Mouse (Mus musculus): ENCODE data around the gene Lamb3. TPM values are rescaled to one million over a fixed set of nuclear protein-coding genes. Genes with fewer than 3 reads are reported as not detected.

Lamb3 gene
- polyA plus RNA-seq, 1 experiment from 2014 or later, result 34.9 TPM

DNA sequence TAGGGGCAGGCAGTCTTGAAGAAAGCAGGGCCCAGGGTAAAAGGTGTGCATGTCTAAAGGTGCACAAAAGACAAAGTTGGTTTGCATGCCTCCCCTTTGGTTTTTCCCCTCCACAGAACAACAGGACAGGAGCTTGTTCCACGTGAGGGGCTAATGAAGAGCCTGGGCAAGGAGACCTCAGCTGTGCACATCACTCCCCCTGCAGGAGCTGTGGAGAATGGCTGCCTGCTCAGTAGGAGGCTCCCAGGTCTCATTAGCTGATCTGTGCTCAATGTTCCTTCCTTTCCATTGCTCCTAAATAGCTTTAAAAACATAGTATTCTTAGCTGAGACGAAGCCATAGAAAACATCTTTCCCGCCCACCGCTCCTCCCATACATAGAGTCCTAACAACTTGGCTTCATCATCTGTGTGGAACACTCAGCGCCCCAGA is 156.3 kb downstream of the Lamb3 start:
- no peak overlapping the region for H3K4me2 ChIP-seq (replicated peaks; ENCODE audit: low read depth)
- no peaks in the 10 kb centered on the region for H3K9me3 ChIP-seq (ENCODE audit: control insufficient read depth, low read length)
- no peak overlapping the region for H3K27ac ChIP-seq (replicated peaks)
- WGBS, result 68% methylated on average over 5 of the region's 5 CpGs
- H3K27me3 ChIP-seq (ENCODE audit: control insufficient read depth, insufficient read depth, low read length), result no peaks in the 10 kb centered on the region
- no peak overlapping the region for H3K4me3 ChIP-seq (ENCODE audit: low read depth, low read length)
- no peaks in the 10 kb centered on the region for H3K36me3 ChIP-seq (ENCODE audit: control insufficient read depth, insufficient read depth, low read length)
- ATAC-seq (ENCODE audit: low FRiP score, low TSS enrichment), result peak; percentile 34; the same call in 1 of the 2 replicates
- TF ChIP-seq EP300 (optimal IDR thresholded peaks at IDR 0.05) (no peak), CTCF (IDR thresholded peaks at IDR 0.05; ENCODE audit: low read depth) (peak; percentile 83)
- DNase-seq (ENCODE audit: low spot score), result peak; percentile 48
- no peak overlapping the region for H3K9ac ChIP-seq (ENCODE audit: low read length)
- H3K4me1 ChIP-seq (replicated peaks; ENCODE audit: control insufficient read depth, insufficient read depth), result no peaks in the 10 kb centered on the region

DNA sequence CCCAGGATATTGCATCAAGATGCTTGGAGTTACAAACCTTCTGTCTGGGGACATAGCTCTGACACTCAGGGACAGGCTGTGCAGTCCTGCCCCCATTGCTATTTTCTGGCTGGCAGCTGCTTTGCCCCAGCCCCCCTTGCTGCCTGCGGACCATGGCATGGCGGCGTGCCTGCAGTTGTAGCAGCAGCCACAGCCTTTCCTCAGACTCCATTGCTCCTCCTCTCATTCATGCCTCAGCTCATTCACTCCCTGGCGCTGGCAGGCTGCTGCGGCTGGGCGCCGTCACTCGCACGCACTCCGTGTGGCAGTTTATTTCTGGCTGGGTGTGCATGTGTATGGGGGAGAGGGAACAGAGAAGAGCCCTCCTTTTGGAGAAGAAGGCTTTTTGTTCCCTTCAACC is 160.6 kb downstream of the Lamb3 start:
- no peak overlapping the region for H3K9ac ChIP-seq (ENCODE audit: low read length)
- H3K9me3 ChIP-seq (ENCODE audit: control insufficient read depth, low read length), result no peaks in the 10 kb centered on the region
- TF ChIP-seq CTCF (IDR thresholded peaks at IDR 0.05; ENCODE audit: low read depth), result no peak
- no peak for TF ChIP-seq EP300 (optimal IDR thresholded peaks at IDR 0.05)
- DNase-seq (ENCODE audit: low spot score) (no peak), ATAC-seq (ENCODE audit: low FRiP score, low TSS enrichment) (no peak)
- no peak overlapping the region for H3K4me3 ChIP-seq (ENCODE audit: low read depth, low read length)
- no peaks in the 10 kb centered on the region for H3K36me3 ChIP-seq (ENCODE audit: control insufficient read depth, insufficient read depth, low read length)
- H3K27ac ChIP-seq (replicated peaks), result no peak overlapping the region
- WGBS, result 53% methylated on average over 10 of the region's 10 CpGs
- H3K4me1 ChIP-seq (replicated peaks; ENCODE audit: control insufficient read depth, insufficient read depth), result no peaks in the 10 kb centered on the region
- H3K27me3 ChIP-seq (ENCODE audit: control insufficient read depth, insufficient read depth, low read length), result no peaks in the 10 kb centered on the region
- no peak overlapping the region for H3K4me2 ChIP-seq (replicated peaks; ENCODE audit: low read depth)

DNA sequence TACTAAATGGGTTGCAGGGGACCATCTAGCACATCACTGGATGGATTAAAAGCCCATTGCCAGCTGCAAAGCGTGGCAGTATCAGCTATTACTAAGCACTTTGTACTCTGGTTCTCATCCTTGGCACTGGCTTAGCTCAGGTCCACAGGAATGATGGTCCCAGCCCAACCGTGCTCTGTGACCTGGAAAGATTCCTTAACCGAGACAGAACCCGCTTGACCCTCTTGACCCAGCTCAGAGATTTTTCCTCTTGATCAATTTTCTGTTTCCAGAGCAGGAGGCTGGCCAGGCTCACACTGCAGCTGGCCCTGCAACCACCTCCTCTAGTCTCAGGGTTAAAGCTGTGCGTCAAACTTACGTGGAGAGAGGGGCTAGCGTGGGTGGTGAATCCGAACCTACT is 161.6 kb downstream of the Lamb3 start:
- Histone ChIP-seq H3K27me3 (ENCODE audit: control insufficient read depth, insufficient read depth, low read length) (no peaks in the 10 kb centered on the region), H3K36me3 (ENCODE audit: control insufficient read depth, insufficient read depth, low read length) (no peaks in the 10 kb centered on the region), H3K4me2 (replicated peaks; ENCODE audit: low read depth) (peak overlapping the region; percentile 46), H3K9me3 (ENCODE audit: control insufficient read depth, low read length) (no peaks in the 10 kb centered on the region), H3K27ac (replicated peaks) (no peak overlapping the region), H3K9ac (ENCODE audit: low read length) (peak overlapping the region; percentile 32; the same call in 1 of the 2 replicates), H3K4me3 (ENCODE audit: low read depth, low read length) (no peak overlapping the region; the same call in 1 of the 2 replicates), H3K4me1 (replicated peaks; ENCODE audit: control insufficient read depth, insufficient read depth) (no peaks in the 10 kb centered on the region)
- 54% methylated on average over 8 of the region's 8 CpGs for WGBS
- ATAC-seq (ENCODE audit: low FRiP score, low TSS enrichment) (no peak), DNase-seq (ENCODE audit: low spot score) (no peak)
- no peak for TF ChIP-seq EP300 (optimal IDR thresholded peaks at IDR 0.05)
- no peak for TF ChIP-seq CTCF (IDR thresholded peaks at IDR 0.05; ENCODE audit: low read depth)

DNA sequence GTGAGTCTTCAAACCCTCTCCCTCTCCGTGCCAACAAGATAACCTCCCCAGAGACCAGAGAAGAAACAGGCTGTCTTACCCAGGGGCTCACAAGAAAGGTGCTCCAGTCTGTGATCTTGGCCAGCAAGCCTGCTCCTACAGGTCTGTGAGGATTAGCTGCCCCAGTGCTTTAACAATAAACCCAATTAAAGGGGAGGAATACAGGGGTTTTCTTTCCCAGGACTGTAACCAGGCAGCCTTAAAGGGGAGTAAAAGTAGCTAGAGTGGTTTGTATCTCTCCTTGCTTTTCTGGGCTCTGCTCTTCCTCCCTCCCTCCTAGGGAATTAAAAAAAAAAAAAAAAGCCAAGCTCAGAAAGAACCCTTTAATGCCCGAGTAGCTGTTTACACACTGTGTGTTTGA is 162.6 kb downstream of the Lamb3 start, which contains the start of gene Camk1g:
TSS of gene Camk1g (minus strand) at position 203 of the 400 bp plus-strand sequence.
- Histone ChIP-seq H3K4me1 (replicated peaks; ENCODE audit: control insufficient read depth, insufficient read depth) (no peaks in the 10 kb centered on the region), H3K36me3 (ENCODE audit: control insufficient read depth, insufficient read depth, low read length) (no peaks in the 10 kb centered on the region), H3K4me3 (ENCODE audit: low read depth, low read length) (peak within 1 kb of the TSS; percentile 37), H3K27me3 (ENCODE audit: control insufficient read depth, insufficient read depth, low read length) (no peaks in the 10 kb centered on the region), H3K9ac (ENCODE audit: low read length) (peak within 1 kb of the TSS; percentile 32), H3K4me2 (replicated peaks; ENCODE audit: low read depth) (peak within 1 kb of the TSS; percentile 46), H3K27ac (replicated peaks) (no peak within 1 kb of the TSS), H3K9me3 (ENCODE audit: control insufficient read depth, low read length) (no peaks in the 10 kb centered on the region)
- WGBS, result 7% methylated on average over 2 of the region's 2 CpGs
- no peak for TF ChIP-seq EP300 (optimal IDR thresholded peaks at IDR 0.05)
- TF ChIP-seq CTCF (IDR thresholded peaks at IDR 0.05; ENCODE audit: low read depth), result no peak
- DNase-seq (ENCODE audit: low spot score) (no peak), ATAC-seq (ENCODE audit: low FRiP score, low TSS enrichment) (peak; percentile 81)

DNA sequence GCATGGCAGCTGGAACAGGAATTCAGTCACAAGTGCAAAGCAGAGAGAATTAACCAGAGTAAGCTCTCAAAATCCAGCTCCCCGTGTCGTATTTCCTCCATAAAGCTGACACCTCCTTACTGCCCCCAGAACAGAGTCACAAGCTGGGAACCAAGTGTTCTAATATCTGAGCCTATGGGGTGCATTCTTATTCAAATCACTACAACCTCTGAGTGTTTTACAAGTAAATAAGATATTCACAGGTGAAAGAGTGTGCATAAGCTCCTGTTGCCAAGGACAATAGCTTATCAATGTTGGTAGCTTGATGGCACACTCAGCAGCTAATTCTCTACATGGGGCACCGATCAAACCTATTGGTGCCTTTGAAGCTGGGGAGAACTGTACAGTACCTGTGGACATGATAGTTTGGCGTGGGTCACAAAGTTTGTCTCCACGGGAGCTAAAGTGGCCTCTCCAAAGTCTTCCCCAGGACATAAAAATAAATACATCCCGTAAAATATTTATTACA is 166.5 kb downstream of the Lamb3 start:
- no peak overlapping the region for H3K9ac ChIP-seq (ENCODE audit: low read length)
- no peaks in the 10 kb centered on the region for H3K4me1 ChIP-seq (replicated peaks; ENCODE audit: control insufficient read depth, insufficient read depth)
- H3K27ac ChIP-seq (replicated peaks), result no peak overlapping the region
- H3K27me3 ChIP-seq (ENCODE audit: control insufficient read depth, insufficient read depth, low read length), result no peaks in the 10 kb centered on the region
- no peak overlapping the region for H3K4me2 ChIP-seq (replicated peaks; ENCODE audit: low read depth)
- 77% methylated on average over 6 of the region's 6 CpGs for WGBS
- no peaks in the 10 kb centered on the region for H3K9me3 ChIP-seq (ENCODE audit: control insufficient read depth, low read length)
- no peak for DNase-seq (ENCODE audit: low spot score)
- no peak for ATAC-seq (ENCODE audit: low FRiP score, low TSS enrichment)
- no peak overlapping the region for H3K4me3 ChIP-seq (ENCODE audit: low read depth, low read length)
- TF ChIP-seq EP300 (optimal IDR thresholded peaks at IDR 0.05) (no peak), CTCF (IDR thresholded peaks at IDR 0.05; ENCODE audit: low read depth) (no peak)
- no peaks in the 10 kb centered on the region for H3K36me3 ChIP-seq (ENCODE audit: control insufficient read depth, insufficient read depth, low read length)

DNA sequence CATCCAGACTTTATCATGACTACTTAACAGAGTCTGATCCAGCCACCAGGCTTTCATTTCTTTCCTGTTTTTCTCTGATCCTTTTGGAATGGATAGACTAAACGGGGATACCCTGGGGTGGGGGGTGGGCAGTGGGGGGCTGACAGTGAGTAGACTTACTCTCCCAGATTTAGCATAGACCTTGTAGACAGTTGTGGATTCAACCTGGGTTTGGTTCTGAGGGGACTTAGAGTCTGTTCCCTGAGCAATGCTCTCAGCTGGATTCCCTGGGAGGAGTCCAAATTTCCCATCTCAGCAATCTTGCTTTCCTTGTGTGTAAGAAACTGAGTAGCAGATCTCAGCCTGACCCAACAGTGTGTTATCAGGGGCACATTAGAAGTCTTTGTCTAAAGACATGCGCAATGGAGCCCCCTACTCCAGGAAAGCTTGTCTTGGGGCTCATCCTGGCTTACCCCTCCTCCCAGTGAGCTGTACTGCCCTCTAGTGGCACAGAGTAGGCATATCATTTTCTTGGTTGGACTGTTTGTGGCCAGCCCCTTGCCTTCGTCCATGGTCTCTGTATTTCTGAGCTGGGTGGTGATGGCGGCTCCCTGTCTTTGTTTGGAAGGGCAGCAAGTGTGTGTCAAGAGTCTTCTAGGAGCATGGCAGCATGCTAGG is 169.1 kb downstream of the Lamb3 start:
- Histone ChIP-seq H3K27me3 (ENCODE audit: control insufficient read depth, insufficient read depth, low read length) (no peaks in the 10 kb centered on the region), H3K36me3 (ENCODE audit: control insufficient read depth, insufficient read depth, low read length) (no peaks in the 10 kb centered on the region), H3K4me2 (replicated peaks; ENCODE audit: low read depth) (no peak overlapping the region), H3K4me1 (replicated peaks; ENCODE audit: control insufficient read depth, insufficient read depth) (no peaks in the 10 kb centered on the region), H3K4me3 (ENCODE audit: low read depth, low read length) (no peak overlapping the region), H3K27ac (replicated peaks) (no peak overlapping the region), H3K9ac (ENCODE audit: low read length) (no peak overlapping the region), H3K9me3 (ENCODE audit: control insufficient read depth, low read length) (no peaks in the 10 kb centered on the region)
- 32% methylated on average over 4 of the region's 4 CpGs for WGBS
- DNase-seq (ENCODE audit: low spot score) (peak; percentile 40), ATAC-seq (ENCODE audit: low FRiP score, low TSS enrichment) (no peak; the same call in 1 of the 2 replicates)
- no peak for TF ChIP-seq EP300 (optimal IDR thresholded peaks at IDR 0.05)
- peak; percentile 97 for TF ChIP-seq CTCF (IDR thresholded peaks at IDR 0.05; ENCODE audit: low read depth)
